Mouse (Mus musculus) layer of hippocampus, adult 11-12 months (tissue): ENCODE measurements at regions not wholly inside any gene's neighbourhood (a gene's known extent, or its start where the extent isn't known, plus 50 kb on each side); places are given as distances from the start of the nearest gene placed in this dataset.

Experiments used
- DNase-seq: peaks from one replicate; pipeline ENCODE4 v3.0.0; 2022; ENCODE audit warnings: low spot score

DNA sequence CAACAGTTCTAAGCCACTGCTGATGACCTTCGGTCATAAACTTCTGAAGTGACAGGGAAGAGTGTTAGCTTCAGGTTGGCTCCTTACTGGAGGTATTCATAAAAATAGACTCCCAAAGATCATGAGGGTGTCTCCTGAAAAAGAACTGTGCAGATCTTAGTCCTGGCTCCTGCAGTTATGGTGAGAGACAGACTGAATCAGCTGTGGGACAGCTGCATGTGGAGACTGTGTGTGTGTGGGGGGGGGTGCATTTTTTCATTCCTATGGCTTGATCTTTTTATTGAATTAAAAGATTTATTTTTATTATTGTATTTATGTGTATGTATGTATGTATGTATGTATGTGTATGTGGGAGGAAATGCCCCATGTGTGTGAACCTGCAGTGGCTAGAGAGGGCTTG, 149.9 kb upstream of the Trib2 start:
- no peak for DNase-seq

DNA sequence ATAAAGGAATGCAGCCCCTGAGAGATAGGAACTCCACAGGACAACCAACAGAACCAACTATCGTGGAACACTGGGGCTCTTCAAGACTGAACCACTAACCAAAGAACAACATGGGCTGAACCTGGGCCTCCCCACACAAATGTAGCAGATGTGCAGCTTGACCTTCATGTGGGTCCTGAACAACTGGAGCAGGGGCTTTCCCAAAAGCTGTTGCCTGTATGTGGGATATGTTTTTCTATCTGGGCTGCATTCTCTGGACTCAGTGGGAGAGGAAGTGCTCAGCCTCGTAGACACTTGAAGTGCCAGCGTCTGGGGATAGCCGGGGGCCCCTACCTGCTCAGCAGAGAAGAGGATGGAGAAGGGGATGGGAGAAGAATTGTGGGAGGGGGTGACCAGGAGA, 149.2 kb upstream of the Trib2 start:
- no peak for DNase-seq

DNA sequence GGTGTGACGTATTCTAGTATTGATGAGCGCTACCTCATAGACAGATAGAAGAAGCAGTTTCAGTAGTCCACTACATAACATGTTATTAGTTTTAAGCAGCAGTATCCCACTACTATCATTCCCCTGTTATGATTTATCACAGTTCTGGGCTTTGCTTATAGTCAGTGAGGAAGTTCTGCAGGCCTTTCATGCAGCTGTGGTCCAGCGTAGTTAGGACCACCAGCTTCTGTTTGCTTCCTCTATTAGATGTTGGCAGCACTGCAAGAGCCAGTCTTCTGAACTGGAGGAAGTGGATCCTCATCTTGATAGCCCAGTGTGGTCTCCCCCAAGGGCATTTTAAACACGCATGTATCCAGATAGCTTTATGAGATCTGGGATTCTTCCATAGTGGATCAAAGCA, 147.4 kb upstream of the Trib2 start:
- no peak for DNase-seq

DNA sequence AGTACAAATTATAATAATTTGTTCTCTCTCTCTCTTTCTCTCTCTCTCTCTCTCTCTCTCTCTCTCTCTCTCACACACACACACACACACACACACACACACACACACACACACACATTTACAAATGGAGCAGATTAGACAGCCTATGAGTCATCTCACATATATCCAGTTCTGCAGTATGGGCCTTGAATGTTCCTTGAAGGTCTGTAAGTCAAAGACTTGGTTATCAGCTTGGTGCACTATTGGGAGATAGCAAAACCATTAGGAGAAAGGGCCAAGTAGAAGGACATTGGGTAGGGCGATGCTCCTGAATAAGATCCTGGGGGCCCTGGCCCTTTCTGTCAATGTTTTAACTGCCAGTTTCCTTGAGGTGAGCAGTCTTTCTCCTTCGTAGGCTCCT, 145.1 kb upstream of the Trib2 start:
- no peak for DNase-seq

DNA sequence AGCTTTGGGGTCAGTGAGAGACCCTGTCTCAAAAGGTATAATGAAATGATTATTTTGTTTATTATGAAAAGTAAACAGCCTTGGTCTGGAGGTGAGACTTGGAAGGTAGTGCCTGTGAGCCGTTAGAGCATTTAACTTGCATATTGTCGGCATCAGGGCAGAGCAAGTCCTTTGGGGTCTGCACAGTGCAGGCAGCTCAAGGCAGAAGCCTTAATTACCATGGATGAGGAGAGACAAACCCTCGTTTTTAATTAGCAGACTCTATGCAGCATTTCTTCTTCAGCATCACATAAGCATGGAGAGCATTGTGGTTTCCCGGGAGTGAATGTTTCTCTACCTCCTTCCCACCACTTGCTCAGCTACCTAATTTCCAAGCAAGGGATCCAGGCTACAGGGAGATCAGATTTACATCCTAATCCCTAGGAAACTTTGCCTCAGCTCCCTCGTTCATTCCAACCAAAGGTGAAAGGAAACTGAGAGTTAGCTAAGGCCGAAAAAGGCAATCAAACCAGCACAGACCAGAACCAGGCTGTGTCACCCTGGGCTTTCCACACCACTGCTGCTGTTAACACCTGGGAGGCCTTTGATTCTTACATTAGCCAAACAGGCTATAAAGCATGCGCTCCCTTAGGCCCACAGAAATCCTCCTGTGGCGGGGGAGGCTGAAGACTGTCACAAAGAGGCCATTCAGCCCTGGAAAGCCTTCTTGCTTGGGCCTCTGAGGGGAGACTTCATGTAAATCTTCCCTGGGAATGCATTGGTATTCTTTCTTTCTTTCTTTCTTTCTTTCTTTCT, 120.9 kb upstream of the Trib2 start:
- DNase-seq = no peak

DNA sequence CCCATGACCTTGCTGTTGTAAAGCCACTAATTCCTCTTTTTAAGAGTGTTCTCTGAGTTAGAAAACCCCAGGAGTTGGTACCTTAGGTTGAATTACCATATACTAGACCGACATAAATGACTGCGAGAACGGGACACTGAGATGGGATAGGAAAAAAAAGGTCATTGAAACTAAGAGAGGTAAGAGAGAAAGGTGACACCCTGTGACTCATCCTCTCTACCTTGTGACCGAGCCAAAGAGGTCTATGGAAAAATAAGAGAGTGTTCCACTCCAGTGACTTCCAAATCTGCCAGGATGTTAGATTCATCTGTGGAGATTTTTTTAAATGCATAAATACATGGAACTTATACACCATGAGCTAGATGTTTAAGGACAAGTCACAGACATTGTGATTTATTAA, 115.3 kb upstream of the Trib2 start:
- no peak for DNase-seq

DNA sequence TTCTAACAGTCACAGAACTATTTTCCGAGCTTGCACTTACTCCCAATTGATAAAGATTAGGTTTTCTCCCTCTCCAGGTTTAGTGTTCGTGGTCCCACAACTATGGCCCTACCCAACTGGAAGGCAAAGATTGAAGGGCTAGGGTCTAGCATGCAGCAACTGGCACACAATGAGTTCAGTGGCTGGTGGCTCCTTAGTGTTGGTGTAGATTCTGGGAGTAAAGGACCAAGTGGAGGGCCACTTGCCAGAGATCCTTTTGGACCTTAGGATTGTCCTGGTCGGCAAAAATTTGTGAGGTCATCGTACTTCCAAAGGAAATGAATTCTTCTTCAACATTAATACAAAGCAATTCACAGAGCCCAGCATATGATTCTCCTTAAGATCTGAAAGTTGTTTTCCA, 114.8 kb upstream of the Trib2 start:
- DNase-seq = no peak

DNA sequence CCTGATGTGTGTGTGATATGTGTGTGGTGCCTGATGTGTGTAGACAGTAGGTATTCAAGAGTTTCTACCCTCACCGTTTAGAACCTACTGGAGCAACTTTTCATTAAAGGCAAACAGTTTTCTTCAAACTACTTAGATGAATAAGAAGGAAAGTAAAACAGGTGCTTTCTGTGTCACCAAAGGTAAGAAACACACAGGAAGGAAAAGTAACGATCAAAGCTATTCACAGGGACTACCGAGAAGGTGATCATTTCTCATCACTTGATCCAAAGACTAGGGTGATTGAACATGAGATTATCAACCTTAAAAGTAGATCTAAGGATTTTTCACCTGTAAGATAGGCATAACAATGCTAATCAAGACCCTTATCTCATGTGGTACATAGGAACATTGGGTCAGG, 113.4 kb upstream of the Trib2 start:
- DNase-seq = no peak

DNA sequence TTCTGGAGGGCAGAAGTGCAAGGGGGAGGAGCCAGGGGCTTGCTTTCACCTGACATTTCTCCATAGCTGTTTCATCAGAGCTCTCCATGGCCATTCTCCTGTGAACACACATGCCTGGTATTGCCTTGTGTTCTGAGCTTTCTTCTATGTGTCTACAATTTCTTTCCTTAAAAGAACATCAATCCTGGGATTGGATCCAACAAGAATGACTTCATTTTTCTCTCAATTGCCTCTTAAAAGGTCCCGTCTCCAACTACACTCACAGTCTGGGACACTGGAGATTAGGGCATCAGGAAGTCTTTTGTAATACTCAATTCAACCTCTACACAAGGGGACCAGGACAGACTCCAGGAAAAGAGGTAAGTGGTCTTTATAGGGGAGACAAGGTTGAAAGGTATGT, 112.8 kb upstream of the Trib2 start:
- DNase-seq = no peak

DNA sequence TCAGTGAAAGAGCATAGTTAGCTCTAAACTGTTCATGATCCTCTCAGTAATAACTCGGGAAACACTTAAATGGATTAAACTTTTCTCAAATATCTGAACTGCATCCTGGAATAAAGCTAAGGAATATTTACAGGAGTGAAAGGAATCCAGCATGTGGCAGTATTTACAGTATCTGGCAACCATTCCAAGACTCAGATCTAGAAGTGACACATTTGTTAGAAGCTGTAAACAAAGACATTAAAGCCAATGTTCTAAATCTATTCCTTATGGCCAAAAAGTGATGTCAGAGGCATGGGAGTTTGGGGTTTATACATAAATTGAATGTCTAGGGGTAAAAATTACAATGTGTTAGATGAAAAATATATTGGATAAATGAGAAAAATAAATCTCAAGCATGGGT, 101.6 kb upstream of the Trib2 start:
- no peak for DNase-seq

DNA sequence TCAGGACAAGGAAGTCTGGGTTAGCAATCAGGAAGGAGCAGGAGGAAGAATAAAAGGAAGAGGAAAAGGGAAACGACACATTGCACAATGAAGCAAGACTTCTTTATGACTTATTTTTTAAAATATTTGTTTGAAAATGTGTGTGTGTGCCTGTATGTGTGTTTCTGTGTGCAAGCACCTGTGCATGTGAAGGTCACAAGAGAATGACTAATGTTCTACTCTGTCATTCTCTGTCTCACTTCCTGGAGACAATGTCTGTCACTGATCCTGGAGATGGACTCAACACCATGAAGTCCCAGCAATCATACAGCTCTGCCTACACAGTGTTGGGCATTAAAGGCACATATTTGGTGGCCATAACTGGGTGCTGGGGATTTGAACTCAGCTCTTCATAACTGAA, 96.2 kb upstream of the Trib2 start:
- DNase-seq = no peak

DNA sequence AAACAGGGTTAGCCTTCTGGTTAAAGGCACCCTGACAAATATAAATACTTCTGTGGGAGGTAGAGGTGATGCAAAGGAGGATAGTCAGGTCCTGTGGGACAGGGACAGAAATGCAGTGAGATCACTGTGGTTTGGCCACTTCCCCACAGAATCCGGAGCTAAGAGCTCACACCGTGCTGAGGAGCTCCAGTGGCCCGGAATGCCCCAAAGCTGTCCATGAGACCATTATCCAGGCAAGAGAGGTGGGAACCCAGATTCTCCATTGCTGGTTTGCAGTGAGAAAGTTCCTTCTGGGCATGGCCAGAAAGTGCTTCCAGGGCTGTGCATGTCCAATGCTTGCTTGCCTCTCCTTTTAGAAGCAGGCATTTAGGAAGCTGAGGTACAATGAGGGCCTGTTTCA, 95.8 kb upstream of the Trib2 start:
- no peak for DNase-seq

DNA sequence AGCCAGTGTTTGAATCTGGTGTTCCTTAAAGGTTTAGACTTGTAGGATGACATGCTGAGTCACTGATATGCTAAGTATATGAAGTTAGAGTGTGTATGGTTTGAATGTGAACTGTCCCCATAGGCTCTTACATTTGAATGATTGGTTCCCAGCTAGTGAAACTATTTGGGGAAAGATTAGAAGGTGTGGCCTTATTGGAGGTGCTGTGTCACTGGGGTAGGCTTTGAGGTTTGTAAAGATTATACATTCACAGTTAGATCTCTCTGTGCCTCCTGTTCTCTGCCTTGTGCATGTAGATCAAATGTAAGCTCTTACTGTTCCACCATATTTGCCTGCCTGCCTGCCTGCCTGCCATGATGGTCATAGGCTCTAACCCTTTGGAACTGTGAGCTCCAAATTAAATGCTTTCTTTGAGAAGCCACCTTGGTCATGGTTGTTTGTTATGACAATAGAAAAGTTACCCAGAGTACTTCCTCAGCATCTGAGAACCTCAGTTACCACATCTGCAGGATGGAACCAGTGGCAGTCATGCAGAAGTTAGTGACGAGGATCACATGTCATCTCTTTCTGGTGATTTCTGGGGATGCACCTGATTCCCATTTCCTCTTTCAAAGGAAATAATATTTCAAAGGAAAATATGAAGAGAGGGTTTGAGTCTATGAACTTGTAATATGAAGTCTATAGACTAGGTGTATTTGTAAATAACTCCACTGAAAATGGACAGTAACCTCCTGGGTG, 94.7 kb upstream of the Trib2 start:
- DNase-seq = no peak

DNA sequence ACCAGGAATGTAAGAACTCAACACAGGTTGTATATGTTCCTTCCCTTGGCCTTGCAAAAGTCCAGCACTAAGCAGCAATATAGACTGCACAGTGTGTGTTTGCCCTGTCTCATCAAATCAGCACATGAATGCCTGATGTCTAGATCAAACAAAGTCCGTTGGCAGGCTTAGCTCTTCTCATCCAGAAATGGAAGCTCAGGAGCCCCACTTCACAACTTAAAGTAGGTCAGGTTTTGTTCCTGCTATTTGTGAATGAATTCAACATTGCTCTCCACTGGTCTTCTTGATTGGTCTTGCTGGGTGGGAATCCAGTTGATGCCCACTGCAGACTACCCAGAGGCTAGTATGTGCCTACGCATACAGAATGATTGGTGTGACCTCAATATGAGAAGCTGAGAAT, 80.8 kb upstream of the Trib2 start:
- no peak for DNase-seq

DNA sequence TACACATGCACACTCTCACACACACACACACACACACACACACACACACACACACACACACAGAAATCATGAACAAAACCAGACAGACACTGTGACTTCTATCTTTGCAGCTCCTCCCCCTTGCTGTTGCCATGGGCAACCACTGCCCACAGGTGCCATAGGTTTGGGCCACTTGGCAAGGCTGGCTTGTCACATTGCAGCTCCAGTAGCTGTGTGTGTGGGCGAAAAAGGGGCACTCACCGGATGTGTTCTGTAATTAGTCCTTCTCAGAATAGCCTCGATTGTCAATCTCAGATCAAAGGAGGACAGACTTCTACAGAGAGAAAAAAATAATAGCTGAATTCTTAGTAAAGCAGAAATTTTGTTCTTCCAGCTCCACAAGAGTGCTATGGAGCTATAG, 79.8 kb upstream of the Trib2 start:
- no peak for DNase-seq

DNA sequence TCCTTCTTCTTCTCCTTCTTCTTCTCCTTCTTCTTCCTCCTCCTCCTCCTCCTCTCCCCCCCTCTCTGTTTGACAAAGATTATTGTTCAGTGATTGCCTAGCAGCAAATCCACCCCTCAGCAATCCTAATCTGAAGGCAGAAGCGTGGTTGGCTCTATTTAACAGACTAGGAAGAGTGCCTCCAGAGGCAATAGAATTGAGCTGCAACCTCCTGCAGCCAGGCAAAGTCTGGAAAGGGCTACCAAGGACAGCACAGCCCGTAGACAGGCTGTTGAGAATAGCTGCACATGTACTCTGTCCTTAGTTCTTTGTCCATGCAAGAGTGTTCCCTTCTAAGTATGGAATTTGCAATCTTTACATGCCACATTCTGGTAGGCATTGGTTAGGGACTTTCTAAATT, 78.5 kb upstream of the Trib2 start:
- no peak for DNase-seq

DNA sequence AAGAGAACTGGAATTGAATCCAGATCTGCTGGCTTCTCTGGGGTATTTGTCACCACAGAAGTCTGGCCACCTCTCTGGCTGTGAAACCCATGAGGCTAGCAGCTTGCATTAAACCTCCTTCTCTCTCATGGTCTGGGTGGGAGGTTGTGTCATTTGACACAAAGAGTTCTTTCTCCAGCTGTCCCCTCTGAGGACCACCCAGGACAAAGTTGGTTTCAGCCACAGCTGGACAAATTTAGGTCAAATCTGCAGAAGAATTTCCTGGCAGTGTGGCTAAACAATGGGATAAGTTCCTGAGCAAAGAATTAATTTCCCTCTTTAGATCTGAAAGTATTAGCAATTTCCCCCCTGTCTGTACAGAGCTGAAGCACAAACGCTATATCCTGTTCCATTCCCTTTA, 73.9 kb upstream of the Trib2 start:
- no peak for DNase-seq

DNA sequence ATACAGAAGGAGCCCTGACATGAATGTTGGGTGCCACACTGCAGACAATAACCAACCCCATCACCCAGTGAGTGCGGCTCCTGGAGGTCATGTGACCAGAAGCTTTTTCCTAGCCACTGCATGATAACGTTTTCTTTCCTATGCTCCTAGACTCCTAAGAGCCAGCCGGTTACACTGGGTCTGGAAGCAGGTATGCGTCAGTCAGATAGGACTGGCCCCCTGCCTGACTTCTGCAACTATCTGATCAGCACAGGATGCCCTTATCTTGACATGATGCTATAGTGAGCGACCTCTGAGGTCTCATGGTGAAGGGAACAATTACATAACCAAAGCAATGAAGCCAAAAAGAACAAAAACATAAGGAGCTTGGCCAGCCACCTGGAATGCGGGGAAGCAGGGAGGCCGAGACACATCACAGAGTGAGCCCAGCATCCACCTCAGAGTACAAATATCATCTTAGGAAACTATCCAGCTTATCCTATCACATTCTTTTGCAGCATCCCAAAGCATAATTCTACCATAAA, 63.2 kb upstream of the Trib2 start:
- no peak for DNase-seq
